Mouse (Mus musculus) bone marrow, adult 2 months (tissue): ENCODE results near the gene Hist1h2bm.

Experiments used
- CTCF ChIP-seq: fragments of 200-500 bp; IDR thresholded peaks from 2 replicates; pipeline ENCODE4 v1.5.1; 2011; ENCODE audit warnings: low read length, control low read depth; ENCODE audit not compliant: control insufficient read depth, insufficient read depth
- POLR2A ChIP-seq: fragments of 200-500 bp; IDR thresholded peaks from 2 replicates; pipeline ENCODE4 v1.6.1; 2011; ENCODE audit warnings: low read depth, mild to moderate bottlenecking, control low read depth, low read length, borderline replicate concordance; ENCODE audit not compliant: control insufficient read depth

DNA sequence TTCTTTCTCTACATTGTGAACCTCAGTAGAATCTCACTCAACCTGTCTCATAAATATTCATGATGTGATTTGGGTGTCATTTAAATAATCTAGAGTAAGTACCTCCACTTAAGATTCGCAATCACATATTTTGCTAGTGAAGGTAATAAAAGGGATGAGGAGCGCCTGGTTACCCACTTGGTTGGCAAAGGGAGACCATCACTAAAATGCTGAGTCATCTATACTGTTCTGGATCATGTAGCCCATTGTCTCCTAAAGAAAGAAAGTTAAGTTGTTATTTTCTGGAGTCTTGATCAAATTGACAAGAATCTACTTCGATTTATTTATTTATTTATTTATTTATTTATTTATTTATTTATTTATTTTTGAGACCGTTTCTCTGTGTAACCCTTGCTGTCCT lies 15.2 kb upstream of the Hist1h2bm start:
- TF ChIP-seq CTCF (no peak), POLR2A (no peak)
